Mouse (Mus musculus) CH12.LX (cell line): ENCODE measurements at regions not wholly inside any gene's neighbourhood (a gene's known extent, or its start where the extent isn't known, plus 50 kb on each side); places are given as distances from the start of the nearest gene placed in this dataset.

Experiments used
- DNase-seq: peaks from one replicate; pipeline ENCODE4 v3.0.0-alpha.2; 2013; ENCODE audit errors: extremely low read depth
- H3K27ac ChIP-seq: 2 replicates; pipeline ENCODE4 v1.5.1; 2012; ENCODE audit warnings: low read depth, mild to moderate bottlenecking, control low read depth, moderate library complexity; ENCODE audit not compliant: insufficient read depth
- H3K27me3 ChIP-seq: replicated peaks from 2 replicates; pipeline ENCODE3; 2012; ENCODE audit warnings: inconsistent platforms
- H3K36me3 ChIP-seq, 2 experiments: replicated peaks in 1 of 2; 2 replicates each; pipeline versions ENCODE3 to v1.6.1; 2012; ENCODE audit warnings: inconsistent platforms in 1 of 2, low read length in 1 of 2, mild to moderate bottlenecking in 1 of 2, mixed read lengths in 1 of 2, moderate library complexity in 1 of 2; ENCODE audit not compliant: control insufficient read depth in 1 of 2, insufficient read depth in 1 of 2
- H3K4me1 ChIP-seq, 2 experiments: 2 replicates each; pipeline ENCODE4 v1.6.1; 2012; ENCODE audit warnings: inconsistent platforms in 1 of 2, moderate library complexity in 1 of 2; ENCODE audit not compliant: insufficient read depth in 2 of 2, control insufficient read depth in 1 of 2
- H3K4me2 ChIP-seq: 2 replicates; pipeline ENCODE4 v1.6.1; 2012; ENCODE audit warnings: low read depth, mild to moderate bottlenecking, control low read depth; ENCODE audit not compliant: poor library complexity, insufficient read depth, severe bottlenecking
- H3K4me3 ChIP-seq, 3 experiments: fragments of 150-350 bp in 1 of 3; sonication (generic) in 1 of 3; replicated peaks in 1 of 3; 2 replicates each; pipeline versions ENCODE3 to v1.5.1; 2011 to 2012; ENCODE audit warnings: low read depth in 2 of 3, low read length in 2 of 3, mild to moderate bottlenecking in 2 of 3, moderate library complexity in 2 of 3, control low read depth in 1 of 3, improper control_type of control experiment in 1 of 3, inconsistent platforms in 1 of 3, mixed read lengths in 1 of 3; ENCODE audit not compliant: poor library complexity in 1 of 3
- H3K79me2 ChIP-seq: replicated peaks from 2 replicates; pipeline ENCODE4 v1.6.1; 2012; ENCODE audit warnings: mild to moderate bottlenecking, moderate library complexity; ENCODE audit not compliant: control insufficient read depth, poor library complexity, insufficient read depth, severe bottlenecking; ENCODE audit errors: extremely low read depth
- H3K9ac ChIP-seq: 2 replicates; pipeline ENCODE4 v1.6.1; 2012; ENCODE audit warnings: low read depth, mild to moderate bottlenecking, control low read depth, moderate library complexity; ENCODE audit not compliant: insufficient read depth
- H3K9me3 ChIP-seq: replicated peaks from 2 replicates; pipeline ENCODE3; 2012; ENCODE audit warnings: low read length, inconsistent platforms, mixed read lengths
- CHD1 ChIP-seq: IDR thresholded peaks from 2 replicates; pipeline ENCODE4 v1.6.1; 2012; ENCODE audit warnings: low read depth, low read length, improper control_type of control experiment, inconsistent platforms
- CHD2 ChIP-seq: IDR thresholded peaks from 2 replicates; pipeline ENCODE4 v1.6.1; 2011; ENCODE audit warnings: low read length, improper control_type of control experiment
- EP300 ChIP-seq: IDR thresholded peaks from 2 replicates; pipeline ENCODE4 v1.6.1; 2011; ENCODE audit warnings: low read length, improper control_type of control experiment
- ETS1 ChIP-seq: conservative IDR thresholded peaks from 2 replicates; pipeline ENCODE4 v1.6.1; 2012; ENCODE audit warnings: low read depth, mild to moderate bottlenecking, inconsistent platforms, low read length, improper control_type of control experiment, moderate library complexity
- HCFC1 ChIP-seq: IDR thresholded peaks from 2 replicates; pipeline ENCODE4 v1.6.1; 2012; ENCODE audit warnings: low read depth, mild to moderate bottlenecking, inconsistent platforms, low read length, improper control_type of control experiment
- IRF4 ChIP-seq: IDR thresholded peaks from 2 replicates; pipeline ENCODE4 v1.6.1; 2014; ENCODE audit warnings: low read depth, mild to moderate bottlenecking, inconsistent platforms, low read length, improper control_type of control experiment
- KAT2A ChIP-seq: IDR thresholded peaks from 2 replicates; pipeline ENCODE4 v1.6.1; 2012; ENCODE audit warnings: low read length, improper control_type of control experiment, inconsistent platforms; ENCODE audit not compliant: insufficient replicate concordance
- MEF2A ChIP-seq: IDR thresholded peaks from 2 replicates; pipeline ENCODE4 v1.6.1; 2014; ENCODE audit warnings: low read depth, mild to moderate bottlenecking, inconsistent platforms, low read length, improper control_type of control experiment, borderline replicate concordance
- MYC ChIP-seq: IDR thresholded peaks from 2 replicates; pipeline ENCODE4 v1.6.1; 2011; ENCODE audit warnings: low read depth, mild to moderate bottlenecking, improper control_type of control experiment, low read length
- NELFE ChIP-seq: IDR thresholded peaks from 2 replicates; pipeline ENCODE4 v1.6.1; 2011; ENCODE audit warnings: low read depth, low read length, improper control_type of control experiment
- NRF1 ChIP-seq: IDR thresholded peaks from 2 replicates; pipeline ENCODE4 v1.6.1; 2014; ENCODE audit warnings: low read depth, mild to moderate bottlenecking, inconsistent platforms, low read length, improper control_type of control experiment, moderate library complexity
- POLR2A ChIP-seq: IDR thresholded peaks from 2 replicates; pipeline ENCODE4 v1.6.1; 2011; ENCODE audit warnings: low read depth, mild to moderate bottlenecking, improper control_type of control experiment, low read length
- POLR2AphosphoS2 ChIP-seq: IDR thresholded peaks from 2 replicates; pipeline ENCODE4 v1.6.1; 2011; ENCODE audit warnings: low read depth, low read length, improper control_type of control experiment
- SIN3A ChIP-seq: IDR thresholded peaks from 2 replicates; pipeline ENCODE4 v1.6.1; 2012; ENCODE audit warnings: low read length, improper control_type of control experiment, inconsistent platforms
- SMC3 ChIP-seq: IDR thresholded peaks from 2 replicates; pipeline ENCODE4 v1.6.1; 2011; ENCODE audit warnings: low read depth, low read length, improper control_type of control experiment
- USF1 ChIP-seq: IDR thresholded peaks from 2 replicates; pipeline ENCODE4 v1.6.1; 2014; ENCODE audit warnings: low read depth, mild to moderate bottlenecking, inconsistent platforms, low read length, improper control_type of control experiment
- ZC3H11A ChIP-seq: IDR thresholded peaks from 2 replicates; pipeline ENCODE4 v1.6.1; 2012; ENCODE audit warnings: low read depth, mild to moderate bottlenecking, inconsistent platforms, low read length, improper control_type of control experiment
- dilution Hi-C: fragments of 300-500 bp; cut with MboI; formaldehyde crosslinking; loops from 2 replicates; pipeline ENCODE4 v1.14.3; 2020; ENCODE audit warnings: low sequenced_read_pairs; ENCODE audit not compliant: extremely low pct_unique_long_range_greater_than_20kb, extremely low pct_ligation_motif_present
- in situ Hi-C: fragments of 300-500 bp; cut with MboI; formaldehyde crosslinking; loops from 3 replicates; pipeline ENCODE4 v1.14.3; 2019; ENCODE audit warnings: low sequenced_read_pairs, low pct_ligation_motif_present, low pct_unique_long_range_greater_than_20kb, mixed read lengths

GRCm38 (mm10) chr3:52163990-52164389 is 59.1 kb upstream of the Maml3 start:
- Histone ChIP-seq H3K4me3 (no peak overlapping the region), H3K27ac (no peak overlapping the region), H3K4me2 (no peak overlapping the region), H3K27me3 (no peaks in the 10 kb centered on the region), H3K4me1 (peaks cover 0 to 1% of the 10 kb centered on the region in 2 experiments; a peak in 1 of 4 replicates), H3K9ac (no peak overlapping the region), H3K79me2 (no peaks in the 10 kb centered on the region), H3K9me3 (no peaks in the 10 kb centered on the region), H3K36me3 (no peaks in the 10 kb centered on the region)
- in situ Hi-C loops (no loop called here), dilution Hi-C loops (no loop called here)
- no peak for DNase-seq
- TF ChIP-seq NRF1 = no peak
- TF ChIP-seq EP300 = no peak
- TF ChIP-seq ZC3H11A = no peak
- TF ChIP-seq USF1 = no peak

- dilution Hi-C loops (no loop called here), in situ Hi-C loops (no loop called here)
- Histone ChIP-seq H3K79me2 (no peaks in the 10 kb centered on the region), H3K27ac (no peak overlapping the region), H3K9me3 (no peaks in the 10 kb centered on the region), H3K4me2 (no peak overlapping the region), H3K4me3 (no peak overlapping the region), H3K27me3 (no peaks in the 10 kb centered on the region), H3K36me3 (no peaks in the 10 kb centered on the region), H3K9ac (no peak overlapping the region)
- no peak for DNase-seq
- TF ChIP-seq NELFE = no peak
- TF ChIP-seq EP300 = no peak
- no peak for TF ChIP-seq ETS1
- TF ChIP-seq CHD2 = no peak
- no peak for TF ChIP-seq HCFC1
- no peak for TF ChIP-seq MEF2A
- no peak for TF ChIP-seq KAT2A
- TF ChIP-seq SMC3 = no peak
- no peak for TF ChIP-seq POLR2A
- TF ChIP-seq IRF4 = no peak
- TF ChIP-seq POLR2AphosphoS2 = no peak
- TF ChIP-seq MYC = no peak
- no peak for TF ChIP-seq CHD1
- no peak for TF ChIP-seq NRF1
- no peak for TF ChIP-seq SIN3A
- TF ChIP-seq, all 38 proteins: peak for 0
- peaks cover 0 to 8% of the 10 kb centered on the region in 2 experiments; a peak in 2 of 4 replicates for H3K4me1 ChIP-seq
These were observed 62.5 kb upstream of the Maml3 start for GRCm38 (mm10) chr3:52167420-52167819.
